In the genomic region with DNA sequence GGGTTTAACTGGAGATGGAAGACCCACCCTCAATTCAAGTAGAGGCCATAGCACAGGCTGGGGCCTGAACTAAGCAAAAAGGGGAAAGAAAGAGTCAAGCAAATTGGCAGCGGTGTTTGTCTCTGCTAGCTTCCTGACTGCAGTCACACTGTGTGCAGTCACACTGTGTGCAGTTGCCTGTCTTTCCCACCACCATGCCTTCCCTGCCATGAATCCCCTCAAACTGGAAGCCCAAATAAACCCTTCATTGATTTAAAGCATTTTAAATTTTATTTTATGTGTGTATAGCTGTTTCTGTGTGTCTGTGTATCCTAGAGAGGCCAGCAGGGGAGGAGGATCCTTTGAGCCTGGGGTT, we compare ENCODE assay signal across 17 mouse cellular contexts.
"Had no signal": no experiment of that assay in that cellular context is flagged by ENCODE, and none has a peak within 500 bp of the region (broad histone marks: within the 10 kb centered on the region; RNA-seq: fewer than 3 reads in every experiment).

No protein-coding gene starts in this region.

- H3K4me1 ChIP-seq: neural tube, embryonic 12.5 days; neural tube, embryonic 15.5 days; stomach, embryonic 15.5 days had no signal

- H3K27me3 ChIP-seq: neural tube, embryonic 12.5 days; neural tube, embryonic 13.5 days; neural tube, embryonic 15.5 days; stomach, embryonic 15.5 days had no signal

- H3K9ac ChIP-seq: neural tube, embryonic 12.5 days; neural tube, embryonic 13.5 days; neural tube, embryonic 15.5 days; stomach, embryonic 15.5 days had no signal

- H3K4me2 ChIP-seq: neural tube, embryonic 12.5 days; neural tube, embryonic 13.5 days; neural tube, embryonic 15.5 days; stomach, embryonic 15.5 days had no signal

- H3K36me3 ChIP-seq: neural tube, embryonic 12.5 days; neural tube, embryonic 15.5 days; stomach, embryonic 15.5 days had no signal

- H3K4me3 ChIP-seq: neural tube, embryonic 12.5 days; neural tube, embryonic 13.5 days; neural tube, embryonic 15.5 days; stomach, embryonic 15.5 days had no signal

- H3K27ac ChIP-seq: neural tube, embryonic 12.5 days; neural tube, embryonic 13.5 days; neural tube, embryonic 15.5 days; stomach, embryonic 15.5 days; stomach, postnatal 0 days had no signal

- H3K9me3 ChIP-seq: neural tube, embryonic 12.5 days; neural tube, embryonic 13.5 days; neural tube, embryonic 15.5 days; stomach, embryonic 15.5 days had no signal

- DNase-seq: retina, postnatal 1 day; right cerebral cortex, adult 18-20 months; right cerebral cortex, postnatal 14 days; right cerebral cortex, postnatal 25 days; right cerebral cortex, postnatal 4 days; spleen, adult 18-20 months; thymus, adult 18-20 months; thymus, adult 2 months; thymus, postnatal 14 days; thymus, postnatal 25 days; thymus, postnatal 36 days; thymus, postnatal 4 days had no signal
